Mouse (Mus musculus) lung, postnatal 0 days (tissue): ENCODE results near the gene Mapk1ip1.

Experiments
- CTCF ChIP-seq: IDR thresholded peaks from 2 replicates; pipeline ENCODE4 v1.5.1; 2016; ENCODE audit warnings: antibody characterized with exemption, mild to moderate bottlenecking
- EP300 ChIP-seq: IDR thresholded peaks from 2 replicates; pipeline ENCODE4 v1.6.1; 2016; ENCODE audit warnings: antibody characterized with exemption, mild to moderate bottlenecking, control low read depth

DNA sequence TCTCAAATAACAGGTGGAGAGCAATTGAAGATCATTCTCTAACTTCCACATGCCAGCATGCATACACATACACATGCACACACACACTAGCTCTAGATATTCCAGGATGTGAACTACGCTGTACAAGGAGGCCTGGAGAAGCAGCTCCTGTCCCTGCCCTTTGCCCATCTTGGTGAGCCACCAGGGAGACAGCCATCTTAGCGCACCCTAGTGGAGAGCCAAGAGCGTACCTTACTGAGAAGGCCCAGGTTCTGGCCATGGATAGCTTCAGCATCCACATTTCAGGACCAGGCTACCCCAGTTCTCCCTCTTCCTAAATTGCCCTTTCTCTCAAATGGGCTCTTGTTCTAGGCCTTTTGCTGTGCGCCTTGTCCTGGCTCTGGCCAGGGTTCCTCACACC lies 27.8 kb downstream of the Mapk1ip1 start:
- no peak for TF ChIP-seq EP300
- TF ChIP-seq CTCF, result peak; percentile 43
